Mouse (Mus musculus) Muller cell, postnatal 12 days (primary cell): ENCODE data around the gene Pak7.
A peak's percentile ranks its signal among the peaks of the same experiment; 100 is the strongest.

Experiments used
- DNase-seq: peaks from one replicate; pipeline ENCODE4 v3.0.0-alpha.2; 2015; ENCODE audit errors: inconsistent ontology term

The Pak7 gene

DNA sequence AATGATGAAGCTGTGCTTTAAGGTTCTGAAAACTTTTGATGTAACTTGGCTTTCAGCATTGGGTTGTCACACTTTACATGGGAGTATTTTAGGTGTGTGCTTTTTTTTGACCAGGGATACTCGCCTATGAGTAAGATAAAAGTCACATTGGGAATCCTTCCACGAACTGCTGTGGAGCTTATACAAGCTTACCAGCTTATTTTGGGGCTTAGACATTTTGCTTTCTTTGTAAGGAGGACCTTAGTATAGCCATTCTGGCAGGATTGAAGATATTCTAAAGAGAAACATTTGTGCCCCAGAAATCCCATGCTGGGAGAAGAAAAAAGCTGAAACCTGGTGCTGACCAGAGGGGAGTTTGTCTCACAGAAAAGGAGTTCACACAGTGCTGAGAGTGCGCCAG, 212.7 kb downstream of the Pak7 start:
- DNase-seq: no peak

DNA sequence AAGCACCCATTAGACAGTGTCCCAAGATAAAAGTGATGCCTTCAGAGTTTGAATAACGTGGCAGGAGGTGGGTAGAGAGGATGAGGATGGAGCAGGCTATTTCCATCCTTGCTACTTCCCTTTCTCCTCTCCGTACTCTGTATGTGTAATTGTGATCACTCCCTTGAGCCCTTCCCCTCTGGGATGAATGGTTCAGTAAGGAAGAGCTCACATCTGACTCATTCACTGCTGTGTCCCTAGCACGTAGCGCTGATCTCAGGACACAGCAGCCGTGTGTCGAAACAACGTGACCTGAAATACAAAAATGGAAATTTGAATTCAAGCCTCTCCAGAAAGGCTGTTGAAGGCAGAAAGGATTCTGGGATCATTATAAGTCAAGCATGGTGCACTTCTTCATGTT, 237.0 kb downstream of the Pak7 start:
- DNase-seq: no peak

DNA sequence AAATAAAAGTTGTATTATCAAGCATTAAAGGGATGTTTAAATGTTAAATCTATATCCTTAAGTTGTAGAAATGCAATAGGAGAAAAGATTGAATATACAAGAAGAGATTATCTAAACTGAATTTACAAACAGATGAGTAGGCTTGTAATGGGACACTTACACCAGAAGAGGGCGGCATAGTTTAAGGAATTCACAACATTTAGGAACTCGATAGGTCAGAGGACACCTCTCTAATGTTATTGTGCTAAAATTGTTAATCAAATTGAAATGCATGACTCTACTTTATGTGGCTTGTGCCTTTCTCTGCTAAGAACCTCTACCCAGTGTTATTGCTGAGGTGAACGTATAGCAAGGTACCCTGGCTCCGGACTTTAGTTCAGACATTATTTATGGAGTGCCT, 238.2 kb downstream of the Pak7 start:
- DNase-seq: peak; percentile 71

DNA sequence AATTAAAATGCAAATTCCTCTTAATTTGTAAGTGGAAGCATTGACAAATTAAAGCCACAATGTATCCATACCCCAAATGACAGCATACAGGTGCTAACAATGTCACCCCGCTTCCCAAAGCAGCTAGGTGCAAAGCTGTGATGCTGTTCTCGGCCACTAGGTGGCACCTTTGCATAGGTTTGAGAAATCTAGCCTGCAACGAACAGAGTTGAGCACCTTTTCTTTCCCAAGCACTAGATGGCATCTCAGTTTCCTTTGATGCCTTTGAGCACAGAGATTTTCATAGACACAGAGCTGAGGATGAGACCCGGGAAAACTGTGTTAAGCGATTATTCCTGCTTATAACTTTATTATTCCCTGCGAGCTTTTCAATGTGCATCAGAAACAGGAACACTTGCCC, 238.8 kb downstream of the Pak7 start:
- DNase-seq: peak; percentile 79

DNA sequence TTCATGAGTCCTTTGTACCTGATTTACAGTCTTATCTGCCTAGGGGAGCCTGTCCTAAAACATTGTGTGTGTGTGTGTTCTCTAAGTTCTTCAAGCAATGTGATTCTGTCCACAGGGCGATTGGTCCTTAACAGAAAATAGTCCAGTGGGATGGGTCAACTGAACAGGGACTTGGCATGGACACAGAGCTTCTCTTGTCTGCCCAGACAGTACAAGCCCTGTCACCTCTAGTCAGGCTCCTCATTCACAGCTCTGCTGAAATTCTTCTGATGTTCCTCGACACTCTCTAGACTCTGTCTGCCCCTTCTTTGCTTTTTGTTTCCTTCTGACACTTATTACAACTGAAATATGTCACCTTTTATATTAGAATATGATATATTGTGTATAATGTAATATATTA, 247.0 kb downstream of the Pak7 start:
- no peak for DNase-seq

DNA sequence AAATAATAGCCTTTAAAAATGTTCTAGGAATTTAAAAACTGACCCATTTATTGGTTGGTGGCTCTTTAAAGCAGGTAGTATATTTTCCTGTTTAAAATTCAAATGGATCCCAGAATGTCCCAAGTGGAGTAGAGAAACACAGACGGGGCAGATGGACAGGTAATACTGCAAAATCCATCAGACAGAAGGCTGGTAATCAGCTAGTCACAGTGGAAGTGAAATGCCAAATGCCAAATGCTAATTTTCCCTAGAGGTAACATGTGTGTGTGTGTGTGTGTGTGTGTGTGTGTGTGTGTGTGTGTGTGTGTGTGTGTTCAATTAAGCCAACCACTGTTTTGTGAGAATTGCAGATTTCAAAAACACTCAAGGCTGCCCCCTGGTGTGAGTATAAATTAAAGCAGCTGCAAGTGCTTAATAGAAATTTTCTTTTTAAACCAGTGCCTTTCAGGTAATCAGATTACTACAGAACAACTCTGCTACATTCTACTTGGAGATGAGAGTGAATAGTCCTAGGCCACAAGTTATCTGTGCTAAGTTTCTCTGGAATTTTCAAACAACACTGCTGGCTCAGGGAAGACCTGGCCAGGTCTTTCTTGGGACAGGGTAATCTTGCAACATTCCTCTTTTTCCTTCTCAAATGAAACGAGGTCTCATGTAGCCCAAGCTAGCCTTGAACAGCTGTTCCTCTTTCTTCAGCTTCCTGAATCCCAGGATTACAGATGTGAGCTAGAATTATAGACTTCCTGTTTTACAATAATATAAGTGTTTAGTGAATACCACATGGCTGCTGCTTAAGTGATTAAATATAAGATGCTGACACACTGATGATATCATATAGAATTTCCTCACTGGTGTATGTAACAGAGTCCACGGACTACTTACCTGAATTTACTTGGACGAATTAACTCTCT, 248.4 kb downstream of the Pak7 start:
- peak; percentile 15 for DNase-seq

DNA sequence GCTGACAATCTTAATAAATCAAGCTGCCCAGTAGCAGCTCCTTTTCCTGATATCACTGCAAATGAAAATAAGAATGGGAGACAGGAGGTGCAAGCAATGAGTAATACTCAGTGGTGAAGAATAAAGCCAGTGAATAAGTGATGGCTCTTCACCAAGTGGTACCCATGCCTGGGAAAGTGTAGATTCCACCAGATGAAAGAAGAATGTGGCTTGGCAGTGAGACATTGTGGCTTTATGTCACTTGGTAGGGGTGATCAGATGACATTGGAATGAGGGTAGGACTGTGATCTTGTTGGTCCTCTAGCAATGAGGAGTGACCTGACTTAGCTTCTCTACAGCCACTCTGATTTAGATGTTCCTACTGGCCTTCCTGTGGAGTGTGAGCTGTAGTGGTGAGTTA, 249.3 kb downstream of the Pak7 start:
- DNase-seq: peak; percentile 91

DNA sequence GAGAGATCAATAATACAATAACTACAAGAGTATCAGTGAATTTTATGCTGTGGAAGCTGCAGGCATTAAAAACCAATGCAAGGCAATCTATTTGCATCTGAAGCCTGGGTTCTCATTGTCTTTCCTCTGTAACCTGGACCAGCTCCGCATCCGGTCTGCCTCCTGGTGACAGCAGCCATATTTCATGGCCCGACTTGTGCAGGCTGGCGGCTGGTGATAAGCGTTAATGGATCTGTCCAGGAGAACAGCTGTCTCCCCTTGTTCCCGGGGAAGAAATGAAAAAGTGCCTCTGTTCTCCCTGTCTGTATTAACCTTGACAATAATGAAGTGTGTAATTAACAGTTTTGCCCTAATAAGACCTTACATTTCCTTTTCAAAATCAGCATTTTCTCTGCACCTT, 265.9 kb downstream of the Pak7 start:
- no peak for DNase-seq

DNA sequence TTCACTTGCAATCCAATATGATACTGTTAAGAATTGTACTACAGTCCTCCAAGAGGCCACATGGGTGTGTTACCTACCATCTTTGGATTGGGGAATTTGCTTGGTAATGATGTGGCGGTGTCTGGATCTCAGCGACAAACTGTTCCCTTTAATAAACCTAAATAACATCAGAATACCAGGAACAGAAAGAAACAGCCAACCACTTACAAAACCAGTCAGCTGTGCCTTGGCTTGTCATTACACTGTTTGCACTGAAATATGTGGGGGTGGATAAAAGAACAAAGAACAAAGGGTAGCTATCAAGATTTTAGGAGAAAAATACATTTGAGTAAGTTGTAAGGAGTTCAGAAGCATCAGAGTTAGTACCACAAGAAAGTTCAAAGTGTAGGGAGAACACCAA, 269.8 kb downstream of the Pak7 start:
- peak; percentile 18 for DNase-seq

DNA sequence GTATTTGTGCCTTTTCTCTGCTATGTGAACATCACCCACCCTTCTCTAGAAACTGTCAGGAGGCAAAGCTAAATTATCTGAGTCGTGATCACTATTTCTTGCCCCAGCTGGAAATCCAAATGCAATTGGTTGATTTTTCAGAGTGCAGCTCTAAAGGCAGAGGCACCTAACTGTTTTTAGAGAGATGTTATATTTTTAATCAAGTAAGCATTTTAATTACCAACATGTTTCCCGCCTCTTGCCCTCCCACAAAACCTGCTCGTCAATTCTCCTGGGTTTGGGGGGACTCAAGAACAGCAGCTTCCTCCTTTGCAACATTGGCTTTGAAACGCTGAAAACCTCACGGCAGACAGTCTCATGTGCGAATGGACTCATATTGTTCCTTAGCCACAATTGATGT, 274.4 kb downstream of the Pak7 start:
- DNase-seq: no peak

DNA sequence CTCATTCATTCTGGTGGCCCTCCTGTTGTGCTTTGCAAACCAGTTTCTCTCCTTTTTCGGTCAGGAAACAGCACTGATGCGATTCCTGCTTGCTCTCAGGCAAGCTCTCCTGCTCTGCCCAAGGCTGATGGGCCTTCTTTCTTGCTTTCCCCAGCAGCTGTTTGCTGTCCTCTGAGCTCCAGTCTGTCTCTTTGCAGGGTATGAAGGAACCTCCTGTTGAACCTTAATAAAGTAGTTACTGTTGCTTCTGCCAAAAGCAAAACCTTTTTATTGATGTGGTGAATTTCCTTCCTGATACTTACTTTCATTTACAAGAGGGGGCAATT, 278.8 kb downstream of the Pak7 start:
- no peak for DNase-seq

DNA sequence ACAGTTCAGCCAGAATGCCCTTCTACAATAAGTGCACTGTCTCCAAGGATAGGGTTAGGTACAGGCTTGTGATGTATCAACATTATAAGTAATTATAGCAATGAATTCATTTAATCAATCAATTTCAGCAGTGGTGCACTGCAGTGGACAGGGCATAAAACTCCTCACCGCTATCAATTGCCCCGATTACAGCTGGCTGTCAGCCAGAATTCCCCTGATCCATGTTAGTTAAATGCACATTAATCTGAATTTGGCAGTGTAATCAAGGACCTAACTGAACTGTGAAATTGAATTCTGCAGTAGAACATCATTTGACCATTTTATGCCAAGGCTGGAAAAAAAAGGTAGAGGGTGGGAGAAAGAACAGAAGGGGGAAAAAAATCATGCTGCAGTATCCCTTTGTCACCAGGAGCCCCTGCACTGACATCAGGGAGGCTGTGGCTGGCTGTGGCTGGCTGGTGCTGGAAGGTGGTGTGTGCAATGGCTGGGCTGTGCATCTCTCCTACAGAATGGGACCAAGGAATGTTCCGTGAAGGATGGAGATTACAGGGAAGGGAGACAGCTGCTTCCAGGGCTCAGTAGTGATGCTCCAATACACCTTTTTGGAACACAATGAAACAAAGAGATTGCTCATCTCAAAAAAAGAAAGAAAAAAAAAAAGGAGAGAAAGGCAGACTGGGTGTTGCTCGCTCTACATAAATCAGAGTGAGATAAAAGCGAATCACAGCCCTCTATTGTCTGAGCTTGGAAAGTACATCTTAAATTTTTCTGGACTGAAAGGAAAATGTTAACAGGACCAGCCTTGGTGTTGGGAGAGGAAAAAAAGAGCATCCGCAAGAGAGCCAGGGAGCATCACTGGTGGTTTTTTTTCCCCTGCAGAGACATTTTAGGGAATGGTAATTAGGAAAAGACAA, 279.4 kb downstream of the Pak7 start:
- peak; percentile 63 for DNase-seq

DNA sequence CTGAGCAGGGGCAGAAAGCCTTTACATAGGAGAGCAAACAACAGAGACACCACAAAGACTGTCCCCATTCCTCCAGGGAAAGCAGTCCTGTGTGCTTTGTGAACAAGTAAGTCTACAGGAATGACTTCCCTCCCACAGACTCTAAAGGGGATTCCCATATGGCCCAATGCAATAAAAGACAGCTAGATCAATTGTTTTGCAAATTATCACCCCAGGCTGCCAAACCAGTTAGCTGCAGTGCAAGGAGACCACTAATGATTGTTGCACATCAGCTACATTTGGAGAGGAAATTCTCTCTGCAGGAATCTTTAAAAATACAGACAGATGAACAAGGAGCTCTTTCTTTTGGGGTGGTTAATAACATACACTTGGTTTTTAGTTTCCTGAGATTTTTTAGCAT, 280.2 kb downstream of the Pak7 start:
- DNase-seq: peak; percentile 53

DNA sequence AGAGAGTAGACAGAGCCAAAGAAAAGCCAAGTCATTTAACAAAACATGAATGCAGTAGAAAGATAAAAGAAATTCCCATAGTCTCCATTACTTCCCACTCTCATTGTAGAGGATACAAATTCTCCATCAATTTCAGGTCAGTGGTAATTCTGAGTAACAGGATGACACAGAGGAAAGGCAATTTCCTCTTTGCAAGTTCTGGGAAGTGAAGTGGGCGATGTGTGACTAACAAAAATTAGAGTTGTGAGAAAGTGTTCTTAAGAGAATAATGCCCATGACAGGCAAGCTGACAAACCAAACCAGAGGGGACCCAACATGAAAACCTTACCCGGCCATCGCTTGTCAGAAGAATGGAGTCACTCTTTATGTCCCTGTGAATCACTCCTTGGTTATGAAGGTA, 290.6 kb downstream of the Pak7 start:
- peak; percentile 36 for DNase-seq

DNA sequence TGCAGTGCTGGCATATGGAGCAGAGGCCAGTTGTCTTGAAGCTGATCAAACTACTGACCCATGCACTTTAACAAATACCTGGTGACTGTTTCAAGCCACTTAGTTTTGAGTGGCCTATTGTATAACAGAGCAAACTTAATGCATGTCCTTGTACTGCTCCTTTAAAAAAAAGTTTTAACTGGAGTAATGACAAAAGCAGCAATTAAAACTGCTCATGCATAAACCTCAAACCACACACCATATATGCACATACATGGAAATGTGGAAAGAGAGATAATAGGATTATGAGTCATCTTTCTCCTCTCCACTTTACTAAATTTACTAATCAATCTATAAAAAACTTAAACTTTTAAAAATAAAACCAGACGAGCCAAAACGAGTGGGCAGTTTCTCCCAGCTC, 291.8 kb downstream of the Pak7 start:
- no peak for DNase-seq

DNA sequence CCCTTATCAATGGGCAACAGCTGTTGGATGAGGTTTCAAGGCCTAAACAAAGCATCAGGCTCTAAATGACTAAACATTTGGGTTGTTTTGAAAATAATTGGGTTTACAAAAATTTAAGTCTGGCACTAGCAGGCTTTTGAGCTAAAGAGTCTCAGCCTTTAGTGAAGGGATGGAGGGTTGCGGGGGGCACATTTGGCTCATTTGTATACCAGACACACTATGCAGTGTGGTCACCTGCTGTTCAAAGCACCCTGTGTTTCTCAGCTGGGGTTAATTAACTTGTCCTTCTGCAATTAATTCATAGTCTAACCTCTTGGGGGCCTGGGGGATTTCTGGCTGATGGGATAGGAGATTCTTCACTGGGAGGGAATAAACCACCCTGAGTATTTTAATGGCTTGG, 323.4 kb downstream of the Pak7 start:
- DNase-seq: no peak

DNA sequence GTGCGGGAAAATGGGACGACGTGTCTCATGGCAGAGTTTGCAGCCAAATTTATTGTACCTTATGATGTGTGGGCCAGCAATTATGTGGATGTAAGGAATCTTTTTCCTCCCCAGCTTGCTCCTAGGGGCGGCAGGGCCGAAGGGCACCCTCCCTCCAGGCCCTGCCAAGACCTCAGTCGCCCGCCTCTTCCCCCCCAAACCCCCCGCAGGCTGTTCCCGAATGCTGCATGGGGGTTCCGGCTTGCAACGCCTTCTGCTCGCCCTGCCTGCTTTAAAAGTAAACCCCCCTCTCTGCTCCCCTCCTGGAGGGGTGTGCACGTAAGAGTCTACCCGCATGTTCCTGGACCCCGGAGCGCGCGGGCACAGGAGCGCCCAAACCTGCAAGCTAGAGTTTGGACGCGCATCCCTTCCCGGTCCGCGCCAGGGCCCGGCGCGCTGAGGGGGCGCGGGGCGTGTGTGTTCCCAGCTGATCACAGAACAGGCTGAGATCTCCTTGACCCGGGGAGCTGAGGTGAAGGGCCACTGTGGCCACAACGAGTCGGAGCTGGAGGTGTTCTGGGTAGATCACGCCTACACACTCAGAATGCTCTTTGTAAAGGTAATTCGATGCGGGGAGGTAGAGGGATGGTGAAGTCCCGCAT, 328.6 kb downstream of the Pak7 start:
- DNase-seq: no peak

DNA sequence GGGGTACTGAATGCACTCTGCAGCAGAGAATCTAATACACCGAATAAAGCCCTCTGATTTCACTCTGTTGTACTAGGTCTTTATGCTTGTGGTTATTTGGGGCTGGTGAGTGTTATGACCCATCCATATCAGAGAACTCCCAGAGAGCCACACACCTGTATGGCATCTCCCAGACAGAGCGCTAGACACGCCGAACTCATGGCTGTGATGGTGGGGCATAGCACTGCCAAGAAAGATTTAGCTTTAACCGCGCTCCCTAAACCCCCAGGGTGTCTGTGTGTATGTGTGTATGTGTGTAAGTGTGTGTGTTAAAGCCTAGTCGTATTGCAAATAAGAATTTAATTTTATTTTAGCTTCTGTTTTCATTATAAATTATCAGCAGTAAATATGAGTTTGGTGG, 329.4 kb downstream of the Pak7 start:
- peak; percentile 12 for DNase-seq

DNA sequence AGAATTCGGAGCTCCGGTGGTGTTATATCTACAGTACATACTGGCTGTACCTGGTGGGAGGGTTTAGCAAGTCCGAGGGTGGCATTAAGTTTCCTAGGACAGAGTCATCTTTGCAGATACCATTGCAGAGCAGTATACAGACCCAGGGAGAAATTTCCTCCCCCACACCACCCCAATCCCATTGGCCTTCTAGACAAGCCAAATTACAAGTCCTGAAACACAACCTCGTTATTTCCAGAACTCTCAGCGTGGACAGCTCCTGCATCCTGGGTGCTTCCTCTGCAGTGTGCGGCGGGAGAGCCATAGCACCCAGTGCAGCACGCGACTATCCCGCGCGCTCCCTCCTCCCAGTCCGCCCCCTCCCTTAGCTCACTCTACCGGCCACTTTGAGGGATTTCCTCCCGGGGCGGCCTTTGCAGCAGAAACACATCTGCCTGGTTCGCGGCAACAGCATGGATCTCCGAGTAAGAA, 329.9 kb downstream of the Pak7 start:
- DNase-seq: peak; percentile 16

DNA sequence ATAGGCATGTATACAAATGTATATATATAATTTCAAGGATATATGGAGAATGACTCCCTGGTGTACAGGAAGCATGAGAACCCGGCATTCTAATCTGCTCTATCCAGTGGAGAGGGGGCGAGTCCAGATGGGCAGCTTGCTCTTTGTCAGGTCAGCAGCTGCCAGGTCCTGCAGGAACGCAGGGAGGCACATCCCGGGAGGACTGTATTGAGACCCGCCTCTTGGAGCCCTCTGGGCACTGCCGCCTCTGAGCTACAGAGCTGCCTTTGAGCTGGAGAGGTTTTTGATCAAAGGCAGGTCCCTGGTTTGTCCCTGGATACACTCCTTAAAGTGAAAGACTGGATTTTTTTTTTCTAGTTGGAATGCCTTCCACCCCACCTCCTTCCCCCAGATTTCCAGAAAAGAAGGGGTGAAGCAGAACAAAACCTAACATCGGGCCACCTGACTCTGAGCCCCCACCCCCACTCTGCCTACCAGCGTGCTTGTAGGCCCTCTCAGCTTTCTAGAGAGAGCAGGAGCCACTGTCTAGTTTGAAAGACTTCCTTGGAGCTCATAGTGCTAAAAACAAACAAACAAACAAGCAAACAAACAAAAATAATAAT, 336.0 kb downstream of the Pak7 start, which contains the start of gene Lamp5:
Gene Lamp5, plus strand, starts transcription at position 552 of the 602 bp plus-strand sequence.
- no peak for DNase-seq

DNA sequence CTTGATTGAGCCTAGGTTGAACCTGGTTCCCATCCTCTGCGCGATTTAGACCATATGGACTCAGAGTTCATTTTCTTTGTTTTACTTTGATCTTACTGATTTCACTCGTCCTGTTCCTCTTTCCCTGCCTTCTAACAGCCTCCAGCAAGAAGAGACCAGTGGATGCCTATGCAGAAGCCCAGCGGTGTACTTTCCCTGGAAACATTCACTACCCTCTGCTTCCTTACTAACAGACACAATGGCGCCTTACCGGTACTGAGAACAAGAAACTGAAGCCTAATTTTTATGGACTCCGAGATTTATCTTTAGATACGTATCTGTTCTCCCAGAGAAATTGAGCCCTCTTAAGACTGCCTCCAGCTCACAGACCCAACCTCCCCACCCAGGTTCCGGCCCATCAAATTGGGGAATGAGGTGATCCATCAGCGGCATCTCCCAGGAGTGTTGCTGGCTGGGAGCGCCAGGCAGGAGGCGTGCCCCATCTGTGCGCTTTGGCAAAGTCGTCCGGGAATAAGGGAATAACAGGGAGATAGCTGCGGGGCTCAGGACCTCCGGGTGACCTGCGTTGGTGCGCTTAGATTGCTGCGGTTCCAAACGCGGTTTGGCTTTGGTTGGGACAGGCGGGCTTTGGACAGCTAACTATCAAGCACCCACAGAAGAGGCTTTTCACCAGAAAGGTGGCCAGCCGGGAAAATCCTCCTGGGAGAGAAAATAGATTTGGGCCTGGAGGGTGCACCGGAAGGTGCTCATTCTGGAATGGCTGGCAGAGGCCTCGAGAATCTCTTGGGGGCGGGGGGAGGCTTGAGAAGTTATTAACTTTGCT, 336.8 kb downstream of the Pak7 start:
- no peak for DNase-seq
